9 mouse cellular contexts compared by ENCODE assay signal in genomic region chr1:121605118-121605517, GRCm38 (mm10). TPM values are rescaled to one million over a fixed set of nuclear protein-coding genes. Genes with fewer than 3 reads are reported as not detected.
DNase-seq lines count a peak whose midpoint lies in the region; ATAC-seq lines count a peak whose summit lies in the region.
"Had no signal": no experiment of that assay in that cellular context is flagged by ENCODE, and none has a peak within 500 bp of the region (broad histone marks: within the 10 kb centered on the region; RNA-seq: fewer than 3 reads in every experiment).

No protein-coding gene starts in this region.

- H3K27me3 ChIP-seq in heart, embryonic 11.5 days (ENCODE audit: control insufficient read depth, insufficient read depth, low read length): no peaks in the 10 kb centered on the region
- H3K27me3 ChIP-seq in embryonic facial prominence, embryonic 12.5 days: no peaks in the 10 kb centered on the region
- H3K27me3 ChIP-seq in midbrain, embryonic 13.5 days: no peaks in the 10 kb centered on the region

- no peaks in the 10 kb centered on the region for H3K36me3 ChIP-seq in heart, embryonic 11.5 days (ENCODE audit: control insufficient read depth, insufficient read depth, low read length)
- no peaks in the 10 kb centered on the region for H3K36me3 ChIP-seq in embryonic facial prominence, embryonic 12.5 days
- no peaks in the 10 kb centered on the region for H3K36me3 ChIP-seq in midbrain, embryonic 13.5 days

- H3K9me3 ChIP-seq in heart, embryonic 11.5 days (replicated peaks; ENCODE audit: control insufficient read depth, low read length): no peaks in the 10 kb centered on the region
- no peaks in the 10 kb centered on the region for H3K9me3 ChIP-seq in embryonic facial prominence, embryonic 12.5 days
- no peaks in the 10 kb centered on the region for H3K9me3 ChIP-seq in midbrain, embryonic 13.5 days

- 54% methylated on average over 6 of the region's 6 CpGs for WGBS in heart, embryonic 11.5 days (ENCODE audit: insufficient replicate concordance)
- 30% methylated on average over 6 of the region's 6 CpGs for WGBS in embryonic facial prominence, embryonic 12.5 days
- WGBS in midbrain, embryonic 13.5 days: 58% methylated on average over 6 of the region's 6 CpGs

- H3K4me2 ChIP-seq in heart, embryonic 11.5 days: no peak overlapping the region
- no peak overlapping the region for H3K4me2 ChIP-seq in embryonic facial prominence, embryonic 12.5 days (replicated peaks)
- no peak overlapping the region for H3K4me2 ChIP-seq in midbrain, embryonic 13.5 days (replicated peaks)

- H3K4me1 ChIP-seq in heart, embryonic 11.5 days (ENCODE audit: control insufficient read depth, insufficient read depth, low read length): no peaks in the 10 kb centered on the region
- H3K4me1 ChIP-seq in embryonic facial prominence, embryonic 12.5 days: no peaks in the 10 kb centered on the region
- H3K4me1 ChIP-seq in midbrain, embryonic 13.5 days (replicated peaks): no peaks in the 10 kb centered on the region

- H3K9ac ChIP-seq in heart, embryonic 11.5 days (ENCODE audit: low read depth, low read length): no peak overlapping the region
- no peak overlapping the region for H3K9ac ChIP-seq in embryonic facial prominence, embryonic 12.5 days
- H3K9ac ChIP-seq in midbrain, embryonic 13.5 days (replicated peaks): no peak overlapping the region

- no peak overlapping the region for H3K27ac ChIP-seq in heart, embryonic 11.5 days (ENCODE audit: low read depth, low read length)
- H3K27ac ChIP-seq in embryonic facial prominence, embryonic 12.5 days: no peak overlapping the region
- H3K27ac ChIP-seq in midbrain, embryonic 13.5 days: no peak overlapping the region

- intact Hi-C loops in left cerebral cortex, postnatal 10 days (cut with DNase I): no loop called here

- H3K4me3 ChIP-seq in heart, embryonic 11.5 days (ENCODE audit: low read depth, low read length): no peak overlapping the region
- no peak overlapping the region for H3K4me3 ChIP-seq in embryonic facial prominence, embryonic 12.5 days
- no peak overlapping the region for H3K4me3 ChIP-seq in midbrain, embryonic 13.5 days (replicated peaks)
- H3K4me3 ChIP-seq: erythroblast, embryonic 14.5 days had no signal

- ATAC-seq in heart, embryonic 11.5 days (replicated peaks; ENCODE audit: insufficient number of reproducible peaks, low FRiP score, low TSS enrichment): no peak
- 0 out of 2 replicates have a peak, but pooled peaks have one; percentile 17 for ATAC-seq in embryonic facial prominence, embryonic 12.5 days (ENCODE audit: insufficient number of reproducible peaks, insufficient read depth, low FRiP score, low TSS enrichment)
- ATAC-seq in midbrain, embryonic 13.5 days: no peak
- no peak for ATAC-seq in activated CD4-positive, CD25-positive, alpha-beta regulatory T cell, adult 4 months

- DNase-seq in heart, postnatal 4 days: peak; percentile 6
- DNase-seq in brain, adult 2 months (ENCODE audit: low read depth, low spot score): peak; percentile 84
- DNase-seq in left cerebral cortex, postnatal 10 days (ENCODE audit: extremely low spot score in 1 of 2, low spot score in 2 of 2): peak; percentile 23 to 50
- no peak for DNase-seq in adrenal gland, adult 18-20 months (ENCODE audit: low spot score in 2 of 2)

RNA-seq across cellular contexts. Expression of gene Ddx18, which starts 37.3 kb away (rescaled TPM):
- total RNA-seq in heart, postnatal 4 days (2021): 10 to 100 TPM; 22.7 to 23.5 TPM
- 41.3 and 48.4 TPM in 2 replicates for polyA plus RNA-seq in heart, embryonic 11.5 days (2014; fragmentation: Nextera tagmentation; extraction: Ambion mirVana)
- polyA plus RNA-seq in embryonic facial prominence, embryonic 12.5 days (2016; fragmentation: Nextera tagmentation; extraction: Ambion mirVana): 81.8 and 83.4 TPM in 2 replicates
- total RNA-seq in left cerebral cortex, postnatal 10 days (2021): 10 to 100 TPM; 22.1 to 23.3 TPM
- 10 to 100 TPM; 45.3 to 48.2 TPM for total RNA-seq in adrenal gland, adult 18-20 months (2021)
- polyA plus RNA-seq in midbrain, embryonic 13.5 days (2015; fragmentation: Nextera tagmentation; extraction: Ambion mirVana): 49.1 and 49.5 TPM in 2 replicates
- 10 to 100 TPM; 45.0 to 93.8 TPM for polyA plus RNA-seq in activated CD4-positive, CD25-positive, alpha-beta regulatory T cell, adult 4 months (2017; shearing (Covaris generic))

Comparison
In these comparisons a context has a peak if more than half of its experiments do, and no peak if none do; other contexts are left out.
1. DNase-seq: peak in heart, postnatal 4 days (single experiment), brain, adult 2 months (single experiment) and left cerebral cortex, postnatal 10 days (2 of 2); none in adrenal gland, adult 18-20 months (0 of 2).